Mouse (Mus musculus) cortical plate, adult 2 months (tissue): ENCODE results near the gene Pole3.

ENCODE experiments used
- CTCF ChIP-seq: fragments of 200-500 bp; IDR thresholded peaks from 2 replicates; pipeline ENCODE4 v1.5.1; 2011; ENCODE audit warnings: mild to moderate bottlenecking, control low read depth, low read length; ENCODE audit not compliant: insufficient read depth; ENCODE audit errors: extremely low read depth
- POLR2A ChIP-seq: fragments of 200-500 bp; IDR thresholded peaks from 2 replicates; pipeline ENCODE4 v1.6.1; 2011; ENCODE audit warnings: mild to moderate bottlenecking, low read length, control low read depth; ENCODE audit not compliant: insufficient read depth; ENCODE audit errors: extremely low read depth

GRCm38 (mm10) chr4:62492682-62493081 is 32.2 kb downstream of the Pole3 start:
- TF ChIP-seq CTCF (no peak), POLR2A (no peak)
